Comparison of ENCODE assay signal across 21 mouse cellular contexts in genomic region chr7:133727027-133727426, GRCm38 (mm10). TPM values are rescaled to one million over a fixed set of nuclear protein-coding genes. Genes with fewer than 3 reads are reported as not detected.
DNase-seq lines count a peak whose midpoint lies in the region; ATAC-seq and TF ChIP-seq lines count a peak whose summit lies in the region.
"Had no signal": no experiment of that assay in that cellular context is flagged by ENCODE, and none has a peak within 500 bp of the region (broad histone marks: within the 10 kb centered on the region; RNA-seq: fewer than 3 reads in every experiment).

No protein-coding gene starts in this region.

- no peak overlapping the region for H3K9ac ChIP-seq in heart, embryonic 12.5 days
- 0 out of 2 replicates have a peak overlapping the region, but pooled peaks have one; percentile 20 for H3K9ac ChIP-seq in intestine, embryonic 16.5 days (ENCODE audit: low read depth, low read length)
- no peak overlapping the region for H3K9ac ChIP-seq in intestine, postnatal 0 days (ENCODE audit: low read depth, low read length)
- H3K9ac ChIP-seq in midbrain, postnatal 0 days (replicated peaks; ENCODE audit: low read length, poor library complexity, severe bottlenecking), result 0 out of 2 replicates have a peak overlapping the region, but pooled peaks have one; percentile 19
- no peak overlapping the region for H3K9ac ChIP-seq in midbrain, embryonic 13.5 days (replicated peaks)
- H3K9ac ChIP-seq: forebrain, embryonic 13.5 days; forebrain, postnatal 0 days; hindbrain, embryonic 15.5 days had no signal

- WGBS in heart, embryonic 10.5 days, result 61% methylated on average over 6 of the region's 6 CpGs
- WGBS in heart, embryonic 12.5 days, result 59% methylated on average over 6 of the region's 6 CpGs
- WGBS in intestine, embryonic 16.5 days, result 81% methylated on average over 6 of the region's 6 CpGs
- 72% methylated on average over 6 of the region's 6 CpGs for WGBS in intestine, postnatal 0 days
- WGBS in midbrain, postnatal 0 days, result 91% methylated on average over 6 of the region's 6 CpGs
- WGBS in midbrain, embryonic 13.5 days, result 88% methylated on average over 6 of the region's 6 CpGs

- DNase-seq in heart, embryonic 10.5 days (ENCODE audit: low spot score), result no peak
- no peak for DNase-seq in midbrain, postnatal 0 days (ENCODE audit: low spot score)
- DNase-seq: adrenal gland, adult 8-10 months; adrenal gland, postnatal 36 days; cerebellum, adult 2 months; cerebellum, postnatal 10 days; forebrain, postnatal 0 days; gastrocnemius, postnatal 36 days; kidney, adult 11 months had no signal

- no peak overlapping the region for H3K4me3 ChIP-seq in heart, embryonic 10.5 days
- no peak overlapping the region for H3K4me3 ChIP-seq in heart, embryonic 12.5 days
- no peak overlapping the region for H3K4me3 ChIP-seq in intestine, embryonic 16.5 days (ENCODE audit: low read length)
- H3K4me3 ChIP-seq in intestine, postnatal 0 days (ENCODE audit: low read depth, low read length), result no peak overlapping the region
- no peak overlapping the region for H3K4me3 ChIP-seq in midbrain, postnatal 0 days (ENCODE audit: low read depth, low read length)
- H3K4me3 ChIP-seq in midbrain, embryonic 13.5 days (replicated peaks), result no peak overlapping the region
- H3K4me3 ChIP-seq: embryonic facial prominence, embryonic 10.5 days; forebrain, embryonic 13.5 days; hindbrain, embryonic 15.5 days had no signal

- no peaks in the 10 kb centered on the region for H3K27me3 ChIP-seq in heart, embryonic 10.5 days (ENCODE audit: insufficient read depth, poor library complexity, severe bottlenecking)
- no peaks in the 10 kb centered on the region for H3K27me3 ChIP-seq in heart, embryonic 12.5 days (replicated peaks)
- H3K27me3 ChIP-seq in intestine, embryonic 16.5 days (replicated peaks; ENCODE audit: control insufficient read depth, insufficient read depth, low read length), result no peaks in the 10 kb centered on the region
- no peaks in the 10 kb centered on the region for H3K27me3 ChIP-seq in intestine, postnatal 0 days (replicated peaks; ENCODE audit: control insufficient read depth, insufficient read depth, low read length)
- no peaks in the 10 kb centered on the region for H3K27me3 ChIP-seq in midbrain, postnatal 0 days (ENCODE audit: insufficient read depth, low read length)
- no peaks in the 10 kb centered on the region for H3K27me3 ChIP-seq in midbrain, embryonic 13.5 days
- H3K27me3 ChIP-seq: forebrain, embryonic 13.5 days; hindbrain, embryonic 15.5 days had no signal

- 0 out of 2 replicates have a peak overlapping the region, but pooled peaks have one; percentile 6 for H3K27ac ChIP-seq in heart, embryonic 10.5 days
- H3K27ac ChIP-seq in heart, embryonic 12.5 days (ENCODE audit: poor library complexity, severe bottlenecking), result no peak overlapping the region
- H3K27ac ChIP-seq in intestine, embryonic 16.5 days (ENCODE audit: low read length), result no peak overlapping the region
- no peak overlapping the region for H3K27ac ChIP-seq in intestine, postnatal 0 days (ENCODE audit: low read depth, low read length)
- no peak overlapping the region for H3K27ac ChIP-seq in midbrain, postnatal 0 days (ENCODE audit: low read depth, low read length)
- no peak overlapping the region for H3K27ac ChIP-seq in midbrain, embryonic 13.5 days
- H3K27ac ChIP-seq: embryonic facial prominence, embryonic 10.5 days; forebrain, embryonic 13.5 days; hindbrain, embryonic 15.5 days had no signal

- no peak for ATAC-seq in heart, embryonic 12.5 days (ENCODE audit: insufficient number of reproducible peaks, low FRiP score)
- ATAC-seq in intestine, embryonic 16.5 days, result no peak
- ATAC-seq in intestine, postnatal 0 days, result no peak
- no peak for ATAC-seq in midbrain, postnatal 0 days (ENCODE audit: low FRiP score)
- no peak for ATAC-seq in midbrain, embryonic 13.5 days
- ATAC-seq: forebrain, embryonic 13.5 days; forebrain, postnatal 0 days had no signal

- peaks cover 27% of the 10 kb centered on the region for H3K36me3 ChIP-seq in heart, embryonic 10.5 days
- peaks cover 31% of the 10 kb centered on the region for H3K36me3 ChIP-seq in heart, embryonic 12.5 days
- H3K36me3 ChIP-seq in intestine, embryonic 16.5 days (ENCODE audit: control insufficient read depth, insufficient read depth, low read length), result peaks cover 3% of the 10 kb centered on the region; the same call in 1 of the 2 replicates
- H3K36me3 ChIP-seq in intestine, postnatal 0 days (ENCODE audit: control insufficient read depth, insufficient read depth), result peaks cover 44% of the 10 kb centered on the region
- H3K36me3 ChIP-seq in midbrain, postnatal 0 days (ENCODE audit: insufficient read depth, low read length), result peaks cover 34% of the 10 kb centered on the region
- H3K36me3 ChIP-seq in midbrain, embryonic 13.5 days, result peaks cover 52% of the 10 kb centered on the region

- H3K9me3 ChIP-seq in heart, embryonic 10.5 days, result no peaks in the 10 kb centered on the region
- no peaks in the 10 kb centered on the region for H3K9me3 ChIP-seq in heart, embryonic 12.5 days (replicated peaks)
- H3K9me3 ChIP-seq in intestine, embryonic 16.5 days (ENCODE audit: control insufficient read depth, low read length), result no peaks in the 10 kb centered on the region
- H3K9me3 ChIP-seq in intestine, postnatal 0 days (ENCODE audit: control insufficient read depth), result no peaks in the 10 kb centered on the region
- no peaks in the 10 kb centered on the region for H3K9me3 ChIP-seq in midbrain, postnatal 0 days (ENCODE audit: low read length)
- no peaks in the 10 kb centered on the region for H3K9me3 ChIP-seq in midbrain, embryonic 13.5 days
- H3K9me3 ChIP-seq: embryonic facial prominence, embryonic 10.5 days; forebrain, embryonic 13.5 days; G1E; hindbrain, embryonic 15.5 days had no signal

- H3K4me1 ChIP-seq in heart, embryonic 10.5 days, result peaks cover 45% of the 10 kb centered on the region
- H3K4me1 ChIP-seq in heart, embryonic 12.5 days (replicated peaks), result peaks cover 45% of the 10 kb centered on the region
- no peaks in the 10 kb centered on the region for H3K4me1 ChIP-seq in intestine, embryonic 16.5 days (ENCODE audit: control insufficient read depth, insufficient read depth, low read length)
- no peaks in the 10 kb centered on the region for H3K4me1 ChIP-seq in intestine, postnatal 0 days (replicated peaks; ENCODE audit: control insufficient read depth, insufficient read depth, low read length)
- no peaks in the 10 kb centered on the region for H3K4me1 ChIP-seq in midbrain, postnatal 0 days (ENCODE audit: insufficient read depth, low read length)
- no peaks in the 10 kb centered on the region for H3K4me1 ChIP-seq in midbrain, embryonic 13.5 days (replicated peaks)
- H3K4me1 ChIP-seq: embryonic facial prominence, embryonic 10.5 days had no signal

- TF ChIP-seq CTCF in intestine, postnatal 0 days (IDR thresholded peaks at IDR 0.05; ENCODE audit: low read depth), result no peak
- no peak for TF ChIP-seq CTCF in midbrain, postnatal 0 days (IDR thresholded peaks at IDR 0.05)

- no peak overlapping the region for H3K4me2 ChIP-seq in heart, embryonic 12.5 days
- H3K4me2 ChIP-seq in intestine, embryonic 16.5 days (ENCODE audit: low read depth, low read length), result no peak overlapping the region
- H3K4me2 ChIP-seq in intestine, postnatal 0 days (replicated peaks; ENCODE audit: low read depth), result no peak overlapping the region
- no peak overlapping the region for H3K4me2 ChIP-seq in midbrain, postnatal 0 days (ENCODE audit: low read depth, low read length, poor library complexity, severe bottlenecking)
- H3K4me2 ChIP-seq in midbrain, embryonic 13.5 days (replicated peaks), result no peak overlapping the region
- H3K4me2 ChIP-seq: forebrain, embryonic 13.5 days; hindbrain, embryonic 15.5 days had no signal

RNA-seq across cellular contexts. Expression of gene Uros, which starts 17.2 kb away (rescaled TPM):
- polyA plus RNA-seq in heart, embryonic 10.5 days (2016; fragmentation: Nextera tagmentation; extraction: Ambion mirVana), result 52.1 and 52.2 TPM in 2 replicates
- polyA plus RNA-seq in heart, embryonic 12.5 days (2016; fragmentation: Nextera tagmentation; extraction: Ambion mirVana), result 34.6 and 37.5 TPM in 2 replicates
- 33.5 and 37.2 TPM in 2 replicates for polyA plus RNA-seq in intestine, embryonic 16.5 days (2015; fragmentation: Nextera tagmentation; extraction: Ambion mirVana)
- 12.1 and 12.4 TPM in 2 replicates for polyA plus RNA-seq in intestine, postnatal 0 days (2015; fragmentation: Nextera tagmentation; extraction: Ambion mirVana)
- total RNA-seq in midbrain, postnatal 0 days (2014; rRNA removed), result 17.4 and 25.9 TPM in 2 replicates
- polyA plus RNA-seq in midbrain, postnatal 0 days (2015; fragmentation: Nextera tagmentation; extraction: Ambion mirVana), result 38.0 and 40.6 TPM in 2 replicates
- polyA plus RNA-seq in midbrain, embryonic 13.5 days (2015; fragmentation: Nextera tagmentation; extraction: Ambion mirVana), result 58.6 and 59.0 TPM in 2 replicates

RNA-seq across cellular contexts. Expression of gene Bccip, which starts 17.9 kb away (rescaled TPM):
- 113 and 162 TPM in 2 replicates for polyA plus RNA-seq in heart, embryonic 10.5 days (2016; fragmentation: Nextera tagmentation; extraction: Ambion mirVana)
- 92.1 and 95.2 TPM in 2 replicates for polyA plus RNA-seq in heart, embryonic 12.5 days (2016; fragmentation: Nextera tagmentation; extraction: Ambion mirVana)
- 134 and 158 TPM in 2 replicates for polyA plus RNA-seq in intestine, embryonic 16.5 days (2015; fragmentation: Nextera tagmentation; extraction: Ambion mirVana)
- 91.4 and 92.6 TPM in 2 replicates for polyA plus RNA-seq in intestine, postnatal 0 days (2015; fragmentation: Nextera tagmentation; extraction: Ambion mirVana)
- 20.9 and 27.6 TPM in 2 replicates for total RNA-seq in midbrain, postnatal 0 days (2014; rRNA removed)
- polyA plus RNA-seq in midbrain, postnatal 0 days (2015; fragmentation: Nextera tagmentation; extraction: Ambion mirVana), result 91.0 and 95.1 TPM in 2 replicates
- polyA plus RNA-seq in midbrain, embryonic 13.5 days (2015; fragmentation: Nextera tagmentation; extraction: Ambion mirVana), result 110 TPM in 2 replicates

RNA-seq across cellular contexts. Expression of gene Mmp21, which starts 47.2 kb away (rescaled TPM):
- not detected in 2 replicates for polyA plus RNA-seq in heart, embryonic 10.5 days (2016; fragmentation: Nextera tagmentation; extraction: Ambion mirVana)
- 0.09 TPM in 1 of 2 replicates, not detected in the other for polyA plus RNA-seq in heart, embryonic 12.5 days (2016; fragmentation: Nextera tagmentation; extraction: Ambion mirVana)
- polyA plus RNA-seq in intestine, embryonic 16.5 days (2015; fragmentation: Nextera tagmentation; extraction: Ambion mirVana), result 0.07 TPM in 1 of 2 replicates, not detected in the other
- polyA plus RNA-seq in intestine, postnatal 0 days (2015; fragmentation: Nextera tagmentation; extraction: Ambion mirVana), result 0.08 TPM in 1 of 2 replicates, not detected in the other
- total RNA-seq in midbrain, postnatal 0 days (2014; rRNA removed), result 0.09 TPM in 1 of 2 replicates, not detected in the other
- polyA plus RNA-seq in midbrain, postnatal 0 days (2015; fragmentation: Nextera tagmentation; extraction: Ambion mirVana), result not detected in 2 replicates
- 0.17 TPM in 2 replicates for polyA plus RNA-seq in midbrain, embryonic 13.5 days (2015; fragmentation: Nextera tagmentation; extraction: Ambion mirVana)
- total RNA-seq: adrenal gland, adult 8-10 months; adrenal gland, postnatal 36 days; forebrain, postnatal 0 days; G1E; gastrocnemius, adult 18-20 months; gastrocnemius, postnatal 36 days; heart, adult 18-20 months; heart, postnatal 36 days had no signal
- polyA plus RNA-seq: cerebellum, adult 2 months; forebrain, postnatal 0 days; G1E; hindbrain, embryonic 11.5 days had no signal

RNA-seq across cellular contexts. Expression of gene Fank1, which starts 49.6 kb away (rescaled TPM):
- 0.30 TPM in 1 of 2 replicates, not detected in the other for polyA plus RNA-seq in heart, embryonic 10.5 days (2016; fragmentation: Nextera tagmentation; extraction: Ambion mirVana)
- polyA plus RNA-seq in heart, embryonic 12.5 days (2016; fragmentation: Nextera tagmentation; extraction: Ambion mirVana), result 0.37 TPM in 1 of 2 replicates, not detected in the other
- 0.54 and 0.56 TPM in 2 replicates for polyA plus RNA-seq in intestine, embryonic 16.5 days (2015; fragmentation: Nextera tagmentation; extraction: Ambion mirVana)
- polyA plus RNA-seq in intestine, postnatal 0 days (2015; fragmentation: Nextera tagmentation; extraction: Ambion mirVana), result 0.17 and 0.42 TPM in 2 replicates
- 3.0 and 4.4 TPM in 2 replicates for total RNA-seq in midbrain, postnatal 0 days (2014; rRNA removed)
- 8.7 and 8.8 TPM in 2 replicates for polyA plus RNA-seq in midbrain, postnatal 0 days (2015; fragmentation: Nextera tagmentation; extraction: Ambion mirVana)
- polyA plus RNA-seq in midbrain, embryonic 13.5 days (2015; fragmentation: Nextera tagmentation; extraction: Ambion mirVana), result 2.7 and 3.8 TPM in 2 replicates
- total RNA-seq: G1E; gastrocnemius, adult 18-20 months; gastrocnemius, postnatal 36 days; heart, adult 18-20 months; heart, postnatal 36 days had no signal
- polyA plus RNA-seq: G1E had no signal

RNA-seq across cellular contexts. Expression of gene Dhx32, which starts 55.5 kb away (rescaled TPM):
- 25.7 and 33.6 TPM in 2 replicates for polyA plus RNA-seq in heart, embryonic 10.5 days (2016; fragmentation: Nextera tagmentation; extraction: Ambion mirVana)
- polyA plus RNA-seq in heart, embryonic 12.5 days (2016; fragmentation: Nextera tagmentation; extraction: Ambion mirVana), result 30.5 and 31.9 TPM in 2 replicates
- polyA plus RNA-seq in intestine, embryonic 16.5 days (2015; fragmentation: Nextera tagmentation; extraction: Ambion mirVana), result 89.5 and 93.9 TPM in 2 replicates
- polyA plus RNA-seq in intestine, postnatal 0 days (2015; fragmentation: Nextera tagmentation; extraction: Ambion mirVana), result 43.8 and 50.2 TPM in 2 replicates
- 35.5 and 40.8 TPM in 2 replicates for total RNA-seq in midbrain, postnatal 0 days (2014; rRNA removed)
- polyA plus RNA-seq in midbrain, postnatal 0 days (2015; fragmentation: Nextera tagmentation; extraction: Ambion mirVana), result 45.9 and 48.0 TPM in 2 replicates
- polyA plus RNA-seq in midbrain, embryonic 13.5 days (2015; fragmentation: Nextera tagmentation; extraction: Ambion mirVana), result 45.8 and 46.9 TPM in 2 replicates

Comparison
In these comparisons a context has a peak if more than half of its experiments do, and no peak if none do; other contexts are left out.
1. H3K9ac ChIP-seq: peak in intestine, embryonic 16.5 days (single experiment) and midbrain, postnatal 0 days (single experiment); none in heart, embryonic 12.5 days (single experiment), intestine, postnatal 0 days (single experiment) and midbrain, embryonic 13.5 days (single experiment).